Mouse (Mus musculus) neural tube, embryonic 14.5 days (tissue): Measurements from ENCODE around the gene Wee2. TPM values are rescaled to one million over a fixed set of nuclear protein-coding genes. Genes with fewer than 3 reads are reported as not detected.

Source experiments
- ATAC-seq: fragments of 200-750 bp; cut with Nextera tagmentation; 2 replicates; pipeline ENCODE4 v1.8.0; 2017; ENCODE audit warnings: low read depth, mild to moderate bottlenecking, moderate TSS enrichment, moderate library complexity
- H3K27ac ChIP-seq: fragments of 300-500 bp; sonication (generic); 2 replicates; pipeline ENCODE4 v1.5.1; 2014; ENCODE audit warnings: low read depth, mild to moderate bottlenecking, control low read depth, low read length, moderate library complexity, mixed read lengths
- H3K27me3 ChIP-seq: fragments of 300-500 bp; sonication (generic); 2 replicates; pipeline ENCODE4 v1.6.1; 2014; ENCODE audit warnings: low read length; ENCODE audit not compliant: control insufficient read depth, insufficient read depth
- H3K36me3 ChIP-seq: fragments of 300-500 bp; sonication (generic); 2 replicates; pipeline ENCODE4 v1.6.1; 2014; ENCODE audit warnings: low read length, mixed read lengths; ENCODE audit not compliant: control insufficient read depth, insufficient read depth
- H3K4me1 ChIP-seq: fragments of 300-500 bp; sonication (generic); 2 replicates; pipeline ENCODE4 v1.6.1; 2014; ENCODE audit warnings: low read length; ENCODE audit not compliant: control insufficient read depth, insufficient read depth
- H3K4me2 ChIP-seq: fragments of 300-500 bp; sonication (generic); 2 replicates; pipeline ENCODE4 v1.6.1; 2014; ENCODE audit warnings: mild to moderate bottlenecking, low read depth, low read length, control low read depth
- H3K4me3 ChIP-seq: fragments of 300-500 bp; sonication (generic); 2 replicates; pipeline ENCODE4 v1.5.1; 2014; ENCODE audit warnings: low read depth, low read length, control low read depth, mixed read lengths
- H3K9ac ChIP-seq: fragments of 300-500 bp; sonication (generic); replicated peaks from 2 replicates; pipeline ENCODE4 v1.6.1; 2014; ENCODE audit warnings: low read depth, mild to moderate bottlenecking, control low read depth, low read length, mixed read lengths
- H3K9me3 ChIP-seq: fragments of 300-500 bp; sonication (generic); 2 replicates; pipeline ENCODE4 v1.6.1; 2016; ENCODE audit warnings: low read length; ENCODE audit not compliant: control insufficient read depth
- WGBS: fragments of 180-500 bp; shearing (Covaris S2); extraction: QIAGEN DNeasy Blood & Tissue Kit; methylation state at CpG from one replicate; pipeline ENCODE4 v1.1.7; 2014; 5-methylcytosine and 5-hydroxymethylcytosine counted together
- polyA plus RNA-seq: library from polyadenylated mRNA; unstranded; fragments of >200 nt; fragmentation: Nextera tagmentation; extraction: Ambion mirVana; gene quantifications from 2 replicates; pipeline ENCODE4 v1.2.1, GENCODE M21; 2014

Gene Wee2
- 0.09 and 0.25 TPM in 2 replicates for polyA plus RNA-seq

DNA sequence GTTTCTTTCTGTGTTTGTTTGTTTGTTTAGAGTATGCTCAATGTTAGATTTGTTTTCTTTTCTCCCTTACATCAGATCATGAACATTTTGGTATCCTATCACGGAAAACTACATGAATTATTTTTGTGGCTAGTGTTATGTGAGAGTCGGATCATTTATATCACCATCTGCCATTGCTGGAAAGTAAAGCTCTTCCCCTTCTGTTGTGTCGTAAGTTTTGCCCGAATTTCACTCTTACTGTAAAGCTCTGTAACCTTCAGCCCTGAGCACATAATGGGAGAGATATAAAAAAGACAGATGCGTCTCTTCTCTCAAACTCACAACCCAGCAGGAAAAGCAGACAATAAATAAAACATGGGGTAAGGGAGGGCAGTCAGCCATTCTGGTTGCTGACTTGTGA is at the start of gene Wee2:
Gene Wee2 (plus strand): TSS at position 153 of the 400 bp plus-strand sequence.
- no peak within 1 kb of the TSS for H3K4me2 ChIP-seq
- no peak within 1 kb of the TSS for H3K4me3 ChIP-seq
- no peaks in the 10 kb centered on the region for H3K36me3 ChIP-seq
- H3K27ac ChIP-seq: no peak within 1 kb of the TSS
- ATAC-seq: no peak
- H3K9me3 ChIP-seq: no peaks in the 10 kb centered on the region
- H3K27me3 ChIP-seq: no peaks in the 10 kb centered on the region; the same call in 1 of the 2 replicates
- WGBS: 45% methylated on average over 5 of the region's 5 CpGs
- no peak within 1 kb of the TSS for H3K9ac ChIP-seq
- peaks cover 7% of the 10 kb centered on the region for H3K4me1 ChIP-seq

GRCm38 (mm10) chr6:40390975-40391374 is 47.9 kb upstream of the Wee2 start:
- H3K27me3 ChIP-seq: no peaks in the 10 kb centered on the region
- H3K36me3 ChIP-seq: no peaks in the 10 kb centered on the region
- no peak overlapping the region for H3K27ac ChIP-seq
- no peaks in the 10 kb centered on the region for H3K9me3 ChIP-seq
- no peaks in the 10 kb centered on the region for H3K4me1 ChIP-seq
- no peak for ATAC-seq
- no peak overlapping the region for H3K4me2 ChIP-seq
- no peak overlapping the region for H3K4me3 ChIP-seq
- WGBS: 89% methylated on average over 1 of the region's 1 CpGs
- no peak overlapping the region for H3K9ac ChIP-seq

DNA sequence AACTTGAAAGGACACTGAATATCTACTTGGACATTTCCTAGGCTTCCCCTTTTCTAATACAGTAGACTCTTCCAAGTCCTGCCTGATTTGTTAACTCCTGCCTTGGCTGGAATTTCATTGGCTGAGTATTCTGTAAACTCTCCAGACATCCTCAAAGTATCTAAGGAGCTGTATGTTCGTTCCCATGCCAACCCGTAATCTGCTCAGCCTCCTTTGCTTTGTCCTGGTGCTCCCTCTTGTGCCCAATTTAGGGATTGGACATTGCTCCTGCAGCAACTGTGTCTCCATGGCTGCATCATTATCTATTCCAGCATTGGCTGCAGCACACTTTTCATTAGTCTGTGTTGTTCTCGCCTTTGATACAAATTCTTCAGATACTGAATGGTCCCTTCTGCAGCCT is 45.7 kb upstream of the Wee2 start:
- Histone ChIP-seq H3K4me1 (no peaks in the 10 kb centered on the region), H3K36me3 (peaks cover 5% of the 10 kb centered on the region; the same call in 1 of the 2 replicates), H3K4me3 (no peak overlapping the region), H3K27ac (no peak overlapping the region), H3K9ac (no peak overlapping the region), H3K9me3 (no peaks in the 10 kb centered on the region), H3K27me3 (no peaks in the 10 kb centered on the region), H3K4me2 (no peak overlapping the region)
- 12% methylated on average over 3 of the region's 3 CpGs for WGBS
- ATAC-seq: peak; percentile 99

GRCm38 (mm10) chr6:40402031-40402430 is 36.9 kb upstream of the Wee2 start:
- Histone ChIP-seq H3K36me3 (peaks cover 46% of the 10 kb centered on the region), H3K4me1 (no peaks in the 10 kb centered on the region), H3K9ac (no peak overlapping the region), H3K4me2 (no peak overlapping the region), H3K27ac (no peak overlapping the region), H3K27me3 (no peaks in the 10 kb centered on the region), H3K9me3 (no peaks in the 10 kb centered on the region), H3K4me3 (no peak overlapping the region)
- WGBS: 92% methylated on average over 2 of the region's 2 CpGs
- ATAC-seq: no peak

GRCm38 (mm10) chr6:40403640-40404285 is 35.1 kb upstream of the Wee2 start:
- 93% methylated on average over 4 of the region's 4 CpGs for WGBS
- no peaks in the 10 kb centered on the region for H3K9me3 ChIP-seq
- H3K9ac ChIP-seq: no peak overlapping the region
- H3K27ac ChIP-seq: no peak overlapping the region
- no peak overlapping the region for H3K4me3 ChIP-seq
- H3K27me3 ChIP-seq: no peaks in the 10 kb centered on the region
- peaks cover 58% of the 10 kb centered on the region for H3K36me3 ChIP-seq
- no peak for ATAC-seq
- H3K4me2 ChIP-seq: no peak overlapping the region
- H3K4me1 ChIP-seq: no peaks in the 10 kb centered on the region

- Histone ChIP-seq H3K9me3 (no peaks in the 10 kb centered on the region), H3K4me3 (no peak overlapping the region), H3K36me3 (peaks cover 25% of the 10 kb centered on the region), H3K9ac (no peak overlapping the region), H3K27me3 (no peaks in the 10 kb centered on the region), H3K27ac (no peak overlapping the region), H3K4me1 (no peaks in the 10 kb centered on the region), H3K4me2 (no peak overlapping the region)
- 94% methylated on average over 3 of the region's 3 CpGs for WGBS
- ATAC-seq: no peak
Observed at GRCm38 (mm10) chr6:40411085-40411484, 27.8 kb upstream of the Wee2 start.

GRCm38 (mm10) chr6:40413046-40413445 is 25.8 kb upstream of the Wee2 start:
- H3K4me2 ChIP-seq: no peak overlapping the region
- H3K4me1 ChIP-seq: no peaks in the 10 kb centered on the region
- no peaks in the 10 kb centered on the region for H3K9me3 ChIP-seq
- no peak overlapping the region for H3K4me3 ChIP-seq
- ATAC-seq: no peak
- no peaks in the 10 kb centered on the region for H3K27me3 ChIP-seq
- H3K9ac ChIP-seq: no peak overlapping the region
- WGBS: 90% methylated on average over 5 of the region's 5 CpGs
- no peak overlapping the region for H3K27ac ChIP-seq
- H3K36me3 ChIP-seq: peaks cover 6% of the 10 kb centered on the region; the same call in 1 of the 2 replicates

DNA sequence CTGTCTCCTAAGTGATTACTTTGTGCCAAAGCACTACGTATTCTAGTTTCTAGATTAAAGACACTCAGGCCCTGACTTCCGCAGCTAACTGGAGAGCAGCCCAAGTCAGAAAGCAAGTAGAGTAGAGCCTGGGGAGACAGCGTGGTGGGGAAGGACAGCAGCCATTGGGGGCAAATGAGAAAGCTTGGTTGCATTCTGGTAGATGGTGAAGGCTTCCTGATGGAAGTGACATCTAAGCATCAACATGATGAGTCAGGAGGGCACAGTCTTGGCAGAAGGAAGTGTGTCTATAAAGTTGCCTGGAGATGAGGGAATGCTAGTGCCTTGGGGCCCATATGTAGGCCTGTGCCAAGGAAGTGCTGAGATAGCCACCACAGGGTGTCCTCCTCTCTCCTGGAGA is 25.3 kb upstream of the Wee2 start:
- Histone ChIP-seq H3K9ac (no peak overlapping the region), H3K27ac (no peak overlapping the region), H3K4me3 (no peak overlapping the region), H3K4me2 (no peak overlapping the region), H3K27me3 (no peaks in the 10 kb centered on the region), H3K36me3 (0 out of 2 replicates have a peak, but pooled peaks cover 1% of the 10 kb centered on the region), H3K9me3 (no peaks in the 10 kb centered on the region), H3K4me1 (no peaks in the 10 kb centered on the region)
- ATAC-seq: no peak
- 94% methylated on average over 3 of the region's 3 CpGs for WGBS

DNA sequence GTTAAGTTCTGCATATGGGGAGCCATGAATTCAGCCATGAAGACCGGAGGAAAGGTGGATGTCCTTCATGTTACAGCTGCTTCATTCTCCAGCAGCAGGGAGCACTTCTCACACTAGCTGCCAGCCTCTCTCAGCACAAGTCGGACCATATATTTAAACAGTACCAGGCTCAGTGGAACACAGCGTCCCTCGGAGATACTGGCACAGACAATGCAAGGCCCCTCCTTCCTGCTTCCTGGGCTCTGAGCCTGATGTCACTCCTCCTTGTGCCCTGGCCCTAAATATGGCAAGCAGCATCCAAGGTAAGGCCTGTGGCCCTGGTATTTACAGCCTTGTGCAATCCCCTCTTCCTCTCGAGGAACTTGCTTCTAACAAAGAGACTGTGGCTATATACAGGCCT is 23.1 kb upstream of the Wee2 start:
- Histone ChIP-seq H3K36me3 (no peaks in the 10 kb centered on the region), H3K9me3 (no peaks in the 10 kb centered on the region), H3K4me3 (no peak overlapping the region), H3K27me3 (no peaks in the 10 kb centered on the region), H3K27ac (no peak overlapping the region), H3K9ac (no peak overlapping the region), H3K4me2 (no peak overlapping the region), H3K4me1 (no peaks in the 10 kb centered on the region)
- no peak for ATAC-seq
- WGBS: 36% methylated on average over 5 of the region's 5 CpGs
